Mouse (Mus musculus): ENCODE data around the gene Higd1c.

DNA sequence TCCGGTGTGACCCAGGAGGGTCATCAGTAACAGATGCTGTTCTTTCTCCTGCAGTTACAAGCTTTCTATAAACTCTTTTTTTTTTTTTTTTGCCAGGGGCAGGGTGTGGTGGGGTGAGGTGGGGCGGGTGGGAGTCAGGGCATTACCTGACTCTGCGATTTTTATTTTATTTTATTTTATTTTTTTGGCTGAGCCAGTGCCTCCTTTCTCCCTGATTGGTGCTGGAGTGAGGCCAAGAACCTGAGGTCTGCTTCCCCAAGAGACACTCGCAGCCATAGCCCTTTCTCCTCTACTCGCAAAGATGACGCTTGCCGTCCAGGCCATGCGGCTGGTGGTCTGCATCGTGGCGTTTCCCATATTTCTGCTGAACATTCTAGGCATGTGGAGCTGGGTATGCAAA lies 29.7 kb upstream of the Higd1c start, which contains the start of gene Mettl7a3:
- TF ChIP-seq CTCF (IDR thresholded peaks at IDR 0.05; ENCODE audit: low read depth) (no peak), EP300 (IDR thresholded peaks at IDR 0.05; ENCODE audit: low read depth) (no peak)

Measured in liver, embryonic 14.5 days (tissue).